Mouse (Mus musculus): ENCODE measurements around the gene Gm17720. TPM values are rescaled to one million over a fixed set of nuclear protein-coding genes. Genes with fewer than 3 reads are reported as not detected.

Gene Gm17720
- polyA plus RNA-seq, 1 experiment from 2014 or later, result not detected

DNA sequence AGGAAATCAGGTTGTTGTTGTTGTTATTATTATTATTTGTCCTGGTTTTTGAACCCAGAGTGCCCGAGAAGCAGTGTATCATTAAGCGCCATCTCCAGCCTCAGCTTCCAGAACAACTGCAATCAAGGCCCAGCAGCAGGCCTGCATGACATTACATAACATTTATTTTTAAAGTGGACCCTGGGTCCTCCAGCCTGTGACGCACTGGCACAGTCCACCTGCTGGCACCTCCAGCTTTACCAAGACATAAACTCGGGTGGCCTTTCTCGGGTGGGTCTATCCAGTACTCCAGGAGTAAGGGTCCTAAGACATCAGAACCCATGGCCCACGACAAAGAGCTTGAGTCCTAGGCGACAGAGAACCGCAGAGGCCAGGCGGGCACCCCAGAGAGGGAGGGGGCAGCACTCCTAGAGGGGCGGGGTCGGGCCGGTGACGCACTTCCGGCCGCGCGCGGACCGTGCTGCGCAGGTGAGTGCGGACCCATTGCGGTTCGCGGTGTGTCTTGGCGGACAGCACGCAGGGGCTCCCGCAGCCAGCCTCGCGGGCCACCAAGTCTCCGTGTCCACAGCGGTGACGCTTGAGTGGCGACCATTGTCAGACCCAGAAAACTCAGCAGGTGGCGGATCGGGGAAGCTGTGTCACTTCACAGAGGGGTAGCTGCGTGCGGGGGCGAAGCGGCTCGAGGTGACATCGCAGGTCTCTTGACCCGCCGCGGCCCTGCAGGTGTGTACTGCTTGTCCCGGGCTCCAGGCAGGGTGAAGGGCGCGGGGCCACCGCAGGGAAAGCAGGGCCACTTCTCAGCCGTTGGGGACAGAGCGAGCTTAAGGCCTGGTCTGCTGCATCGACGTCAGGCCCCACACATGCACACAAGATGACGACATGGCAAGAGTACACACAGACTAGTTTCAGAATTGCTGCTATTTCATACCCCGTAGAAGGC, 23.0 kb downstream of the Gm17720 start, which contains the start of gene Zfp612:
TSS of gene Zfp612 (plus strand) at position 465 of the 940 bp plus-strand sequence.
- Histone ChIP-seq H3K4me1 (replicated peaks) (peaks cover 26% of the 10 kb centered on the region), H3K9me3 (no peaks in the 10 kb centered on the region), H3K27ac (peak within 1 kb of the TSS; percentile 44), H3K27me3 (peaks cover 4% of the 10 kb centered on the region; the same call in 1 of the 2 replicates), H3K36me3 (peaks cover 25% of the 10 kb centered on the region), H3K9ac (replicated peaks) (peak within 1 kb of the TSS; percentile 86), H3K4me3 (replicated peaks) (peak within 1 kb of the TSS; percentile 78), H3K4me2 (replicated peaks) (peak within 1 kb of the TSS; percentile 77)
- WGBS, result 6% methylated on average over 54 of the region's 54 CpGs
- peak; percentile 97 for ATAC-seq

- H3K9ac ChIP-seq (replicated peaks), result no peak overlapping the region
- H3K4me3 ChIP-seq (replicated peaks), result no peak overlapping the region
- H3K27ac ChIP-seq, result no peak overlapping the region
- H3K27me3 ChIP-seq, result peaks cover 4% of the 10 kb centered on the region; the same call in 1 of the 2 replicates
- no peak for ATAC-seq
- no peaks in the 10 kb centered on the region for H3K36me3 ChIP-seq
- H3K4me2 ChIP-seq (replicated peaks), result no peak overlapping the region
- H3K4me1 ChIP-seq (replicated peaks), result peaks cover 4% of the 10 kb centered on the region; the same call in 1 of the 2 replicates
- no peaks in the 10 kb centered on the region for H3K9me3 ChIP-seq
- 84% methylated on average over 8 of the region's 8 CpGs for WGBS
These were observed 28.1 kb downstream of the Gm17720 start for GRCm38 (mm10) chr8:110074496-110074895.

DNA sequence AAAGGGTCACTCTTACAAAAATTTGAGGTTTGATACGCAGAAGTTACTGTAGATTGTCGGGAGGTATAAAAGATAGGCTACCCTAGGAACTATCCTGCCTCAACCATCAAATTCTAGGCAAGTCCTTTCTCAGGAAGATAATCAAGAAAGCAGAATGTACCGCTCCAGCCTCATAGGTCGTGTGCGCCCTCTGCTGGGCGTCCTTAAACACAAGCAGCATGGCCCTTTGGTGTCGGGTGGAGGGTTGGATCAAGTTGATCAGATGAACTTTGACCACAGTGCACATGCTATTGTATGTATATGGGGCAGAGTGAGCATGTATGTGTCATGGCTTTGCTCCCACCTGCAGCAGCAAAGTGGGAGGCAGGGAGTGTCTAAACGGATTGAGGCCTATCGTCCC, 31.0 kb downstream of the Gm17720 start:
- Histone ChIP-seq H3K9me3 (no peaks in the 10 kb centered on the region), H3K36me3 (no peaks in the 10 kb centered on the region), H3K4me3 (replicated peaks) (no peak overlapping the region), H3K27ac (no peak overlapping the region), H3K27me3 (peaks cover 4% of the 10 kb centered on the region; the same call in 1 of the 2 replicates), H3K9ac (replicated peaks) (no peak overlapping the region), H3K4me1 (replicated peaks) (no peaks in the 10 kb centered on the region), H3K4me2 (replicated peaks) (no peak overlapping the region)
- 14% methylated on average over 9 of the region's 9 CpGs for WGBS
- ATAC-seq, result peak; percentile 40; the same call in 1 of the 2 replicates

DNA sequence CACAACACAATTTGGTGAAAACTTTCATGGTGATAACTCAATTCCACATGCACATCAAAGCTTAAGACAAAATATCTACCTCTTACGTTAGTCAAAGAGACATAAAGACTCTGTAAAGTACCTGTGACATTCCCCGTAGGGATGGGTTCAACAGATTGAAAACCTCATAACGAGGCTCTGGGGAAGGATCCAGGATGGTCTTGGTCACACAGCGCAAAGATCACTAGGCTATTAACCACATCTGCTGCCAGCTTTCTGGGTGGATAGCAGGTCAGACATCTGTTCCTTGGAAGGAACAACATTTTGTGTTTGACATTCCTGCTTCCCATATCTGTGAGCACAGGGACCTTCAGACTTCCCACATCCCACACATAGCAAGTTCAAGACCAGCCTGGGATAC, 32.8 kb downstream of the Gm17720 start:
- no peaks in the 10 kb centered on the region for H3K4me1 ChIP-seq (replicated peaks)
- H3K27ac ChIP-seq, result no peak overlapping the region
- no peaks in the 10 kb centered on the region for H3K36me3 ChIP-seq
- H3K4me3 ChIP-seq (replicated peaks), result no peak overlapping the region
- no peak overlapping the region for H3K9ac ChIP-seq (replicated peaks)
- no peak for ATAC-seq
- no peaks in the 10 kb centered on the region for H3K9me3 ChIP-seq
- 82% methylated on average over 4 of the region's 4 CpGs for WGBS
- H3K4me2 ChIP-seq (replicated peaks), result no peak overlapping the region
- no peaks in the 10 kb centered on the region for H3K27me3 ChIP-seq

DNA sequence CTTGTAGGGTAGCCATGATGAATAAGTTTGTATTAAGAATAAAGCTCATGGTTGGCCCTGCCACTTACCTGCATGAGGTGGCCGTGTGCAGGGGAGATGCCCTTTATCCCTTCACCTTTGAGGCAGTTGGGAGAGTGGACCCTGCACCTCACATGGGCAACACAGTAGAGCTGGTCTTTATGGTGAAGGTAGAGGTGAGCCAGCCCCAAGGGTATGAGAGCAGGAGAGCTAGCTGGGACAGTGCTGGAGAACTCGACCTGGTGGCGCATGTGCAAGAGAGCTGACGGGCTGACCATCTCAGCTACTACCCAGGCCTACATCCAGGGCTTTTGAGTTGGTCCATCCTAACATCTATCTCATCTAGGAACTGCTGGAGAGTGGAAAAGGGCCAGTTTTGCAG, 36.9 kb downstream of the Gm17720 start:
- no peak overlapping the region for H3K27ac ChIP-seq
- 88% methylated on average over 4 of the region's 4 CpGs for WGBS
- H3K4me3 ChIP-seq (replicated peaks), result no peak overlapping the region
- H3K27me3 ChIP-seq, result no peaks in the 10 kb centered on the region
- ATAC-seq, result no peak
- no peaks in the 10 kb centered on the region for H3K9me3 ChIP-seq
- H3K36me3 ChIP-seq, result no peaks in the 10 kb centered on the region
- H3K4me1 ChIP-seq (replicated peaks), result no peaks in the 10 kb centered on the region
- H3K4me2 ChIP-seq (replicated peaks), result no peak overlapping the region
- no peak overlapping the region for H3K9ac ChIP-seq (replicated peaks)

DNA sequence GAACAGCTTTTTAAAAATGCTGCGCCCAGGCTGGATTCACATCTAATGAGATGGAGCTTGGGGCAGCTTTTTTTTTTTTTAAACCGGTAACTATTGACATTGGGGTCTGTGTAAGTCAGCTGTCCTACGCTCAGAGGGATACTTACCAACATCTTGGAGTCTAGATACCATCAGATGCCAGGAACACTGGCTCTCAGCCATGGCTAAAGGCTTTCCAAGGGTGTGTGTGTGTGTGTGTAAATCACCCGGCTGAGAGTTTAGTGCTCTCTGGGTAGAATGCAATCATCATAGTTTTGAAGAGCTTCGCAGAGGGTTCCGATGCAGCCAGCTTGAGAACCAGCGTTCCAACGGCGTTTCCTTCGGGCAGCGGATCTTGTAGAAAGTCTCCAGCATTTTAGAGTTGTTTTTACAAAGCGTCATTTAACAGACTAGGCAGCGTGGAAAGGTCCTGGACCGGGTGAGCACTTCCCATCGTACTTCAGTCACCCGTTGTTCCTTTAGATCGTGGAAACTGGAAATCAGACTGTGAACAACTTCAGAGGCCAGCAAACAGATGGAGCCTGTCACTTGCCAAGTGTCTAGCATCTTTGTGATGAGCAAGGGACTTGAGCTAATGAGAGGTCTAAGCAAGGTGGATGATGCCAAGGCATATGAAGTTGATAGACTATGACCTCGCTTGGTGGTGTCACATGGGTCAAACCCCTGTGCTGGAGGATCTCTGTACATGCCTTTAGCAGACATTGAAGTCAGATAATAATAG, 37.8 kb downstream of the Gm17720 start:
- H3K4me3 ChIP-seq (replicated peaks), result no peak overlapping the region
- H3K27ac ChIP-seq, result no peak overlapping the region
- no peaks in the 10 kb centered on the region for H3K27me3 ChIP-seq
- no peak for ATAC-seq
- H3K9ac ChIP-seq (replicated peaks), result no peak overlapping the region
- no peaks in the 10 kb centered on the region for H3K36me3 ChIP-seq
- no peak overlapping the region for H3K4me2 ChIP-seq (replicated peaks)
- no peaks in the 10 kb centered on the region for H3K9me3 ChIP-seq
- WGBS, result 94% methylated on average over 18 of the region's 18 CpGs
- no peaks in the 10 kb centered on the region for H3K4me1 ChIP-seq (replicated peaks)

DNA sequence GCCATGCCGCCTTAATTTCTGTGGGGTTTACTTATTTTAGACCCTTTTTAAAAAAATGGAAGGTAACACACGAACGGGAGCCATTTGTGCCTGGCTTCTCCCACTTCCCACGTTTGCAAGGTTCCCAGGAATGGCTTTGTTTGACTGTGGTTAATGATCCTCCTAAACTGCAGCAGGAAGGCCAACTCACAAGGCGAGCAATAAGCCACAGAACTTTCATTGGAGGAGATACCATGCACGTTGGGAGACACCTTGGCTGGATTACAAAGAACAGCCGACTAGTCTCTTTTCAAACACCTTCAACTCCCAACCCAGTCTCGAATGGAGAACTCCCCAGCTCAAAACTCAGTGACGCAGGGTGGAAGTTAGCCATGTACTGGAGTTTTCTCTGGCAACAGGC, 38.4 kb downstream of the Gm17720 start:
- Histone ChIP-seq H3K27me3 (no peaks in the 10 kb centered on the region), H3K4me3 (replicated peaks) (no peak overlapping the region), H3K9me3 (no peaks in the 10 kb centered on the region), H3K4me2 (replicated peaks) (no peak overlapping the region), H3K27ac (no peak overlapping the region), H3K9ac (replicated peaks) (no peak overlapping the region), H3K4me1 (replicated peaks) (no peaks in the 10 kb centered on the region), H3K36me3 (no peaks in the 10 kb centered on the region)
- 80% methylated on average over 9 of the region's 9 CpGs for WGBS
- no peak for ATAC-seq

GRCm38 (mm10) chr8:110058207-110058606, 44.3 kb downstream of the Gm17720 start:
- H3K4me3 ChIP-seq (replicated peaks), result no peak overlapping the region
- no peak overlapping the region for H3K4me2 ChIP-seq (replicated peaks)
- H3K36me3 ChIP-seq, result no peaks in the 10 kb centered on the region
- no peak overlapping the region for H3K9ac ChIP-seq (replicated peaks)
- no peaks in the 10 kb centered on the region for H3K4me1 ChIP-seq (replicated peaks)
- ATAC-seq, result no peak
- WGBS, result 81% methylated on average over 8 of the region's 8 CpGs
- no peaks in the 10 kb centered on the region for H3K9me3 ChIP-seq
- H3K27ac ChIP-seq, result no peak overlapping the region
- no peaks in the 10 kb centered on the region for H3K27me3 ChIP-seq

- Histone ChIP-seq H3K27ac (no peak overlapping the region), H3K9me3 (no peaks in the 10 kb centered on the region), H3K36me3 (no peaks in the 10 kb centered on the region), H3K4me1 (replicated peaks) (no peaks in the 10 kb centered on the region), H3K4me2 (replicated peaks) (no peak overlapping the region), H3K27me3 (no peaks in the 10 kb centered on the region), H3K4me3 (replicated peaks) (no peak overlapping the region), H3K9ac (replicated peaks) (no peak overlapping the region)
- 89% methylated on average over 6 of the region's 6 CpGs for WGBS
- ATAC-seq, result no peak
These were observed 51.3 kb downstream of the Gm17720 start for GRCm38 (mm10) chr8:110051208-110051607.

- Histone ChIP-seq H3K4me2 (replicated peaks) (no peak overlapping the region), H3K27ac (no peak overlapping the region), H3K27me3 (no peaks in the 10 kb centered on the region), H3K9me3 (no peaks in the 10 kb centered on the region), H3K4me3 (replicated peaks) (no peak overlapping the region), H3K4me1 (replicated peaks) (no peaks in the 10 kb centered on the region), H3K36me3 (no peaks in the 10 kb centered on the region), H3K9ac (replicated peaks) (no peak overlapping the region)
- ATAC-seq, result no peak
- 82% methylated on average over 4 of the region's 4 CpGs for WGBS
These were observed 62.0 kb downstream of the Gm17720 start for GRCm38 (mm10) chr8:110040509-110040908.

- Histone ChIP-seq H3K9me3 (no peaks in the 10 kb centered on the region), H3K4me3 (replicated peaks) (no peak within 1 kb of the TSS), H3K4me1 (replicated peaks) (0 out of 2 replicates have a peak, but pooled peaks cover under 1% of the 10 kb centered on the region), H3K9ac (replicated peaks) (no peak within 1 kb of the TSS), H3K36me3 (no peaks in the 10 kb centered on the region), H3K27me3 (no peaks in the 10 kb centered on the region), H3K27ac (no peak within 1 kb of the TSS), H3K4me2 (replicated peaks) (no peak within 1 kb of the TSS)
- WGBS, result 87% methylated on average over 5 of the region's 5 CpGs
- ATAC-seq, result no peak
These were observed 62.9 kb downstream of the Gm17720 start, which contains the start of gene Chst4 for GRCm38 (mm10) chr8:110039659-110040058. Chst4 (minus strand) TSS chr8:110039740.

GRCm38 (mm10) chr8:110039216-110039615, 63.3 kb downstream of the Gm17720 start:
- peaks cover 5% of the 10 kb centered on the region for H3K4me1 ChIP-seq (replicated peaks)
- no peaks in the 10 kb centered on the region for H3K36me3 ChIP-seq
- no peak overlapping the region for H3K9ac ChIP-seq (replicated peaks)
- WGBS, result 48% methylated on average over 7 of the region's 7 CpGs
- H3K4me3 ChIP-seq (replicated peaks), result no peak overlapping the region
- no peaks in the 10 kb centered on the region for H3K9me3 ChIP-seq
- H3K4me2 ChIP-seq (replicated peaks), result no peak overlapping the region
- no peak for ATAC-seq
- H3K27me3 ChIP-seq, result no peaks in the 10 kb centered on the region
- H3K27ac ChIP-seq, result no peak overlapping the region
